Mouse (Mus musculus): ENCODE results near the gene Chaf1a. TPM values are rescaled to one million over a fixed set of nuclear protein-coding genes. Genes with fewer than 3 reads are reported as not detected.
A peak's percentile ranks its signal among the peaks of the same experiment; 100 is the strongest.
"Not testable (repeated sequence)": the region's sequence is repeated elsewhere in the genome, so short reads cannot be mapped to it uniquely, and the experiment has no call there.

The Chaf1a gene
- total RNA-seq, 2 experiments from 2014 or later: 2.1 to 2.3 TPM

DNA sequence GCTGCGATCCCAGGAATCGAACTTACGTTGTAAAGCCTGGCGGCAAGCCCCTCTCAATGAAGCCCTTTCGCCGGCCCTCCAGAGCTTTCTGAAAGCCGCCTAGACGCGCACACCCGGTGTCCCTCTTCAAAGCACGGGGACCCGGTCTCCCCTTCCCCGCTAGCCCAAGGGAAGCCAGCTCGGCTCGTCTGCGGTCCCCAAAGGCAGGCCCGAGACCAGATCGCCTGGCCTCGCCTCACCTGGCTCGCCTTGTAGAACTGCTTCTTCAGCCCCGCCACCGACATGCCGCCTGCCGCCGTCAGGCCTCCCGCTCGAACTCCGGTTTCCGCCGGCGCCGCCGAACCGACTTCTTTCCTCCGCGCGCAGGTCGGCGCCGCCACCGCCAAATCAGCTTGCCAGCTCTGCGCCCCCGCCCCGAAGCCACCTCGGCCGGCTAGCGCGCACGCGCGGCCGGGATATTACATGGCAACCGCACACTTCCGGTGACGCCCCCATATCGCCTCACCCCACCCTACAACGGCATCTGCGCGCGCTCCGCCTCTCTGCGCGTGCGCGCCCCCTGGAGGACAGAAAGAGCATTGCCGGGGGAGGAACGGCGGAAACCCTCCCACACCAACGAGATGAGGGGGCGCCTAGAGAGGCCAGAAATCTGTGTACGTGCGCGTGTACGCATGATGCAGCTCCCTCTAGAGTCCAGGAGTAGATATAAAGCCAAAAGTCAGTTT lies 3.9 kb upstream of the Chaf1a start, which contains the start of gene Sh3gl1:
Sh3gl1 (minus strand) TSS at position 460 of the 725 bp plus-strand sequence.
- peak; percentile 100 for DNase-seq (ENCODE audit: low spot score in 2 of 2)

DNA sequence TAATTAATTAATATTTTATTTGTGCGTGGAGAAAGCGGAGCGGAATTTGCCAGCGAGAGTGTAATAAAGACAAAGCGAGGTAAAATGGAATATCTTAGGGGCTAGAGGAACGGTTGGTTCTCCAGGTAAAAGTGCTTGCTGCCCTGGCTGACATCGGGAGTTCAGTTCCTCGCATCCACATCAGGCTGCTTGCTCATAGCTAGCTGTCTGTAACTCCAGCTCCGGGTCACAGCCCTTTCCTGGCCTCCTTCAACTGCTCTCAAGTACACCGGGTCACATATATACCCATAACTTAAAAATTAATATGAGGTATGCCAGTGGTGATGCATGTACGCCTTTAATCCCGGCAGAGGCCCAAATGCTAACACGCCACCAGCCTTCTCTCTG lies 3.3 kb upstream of the Chaf1a start:
- no peak for DNase-seq (ENCODE audit: low spot score in 2 of 2)

DNA sequence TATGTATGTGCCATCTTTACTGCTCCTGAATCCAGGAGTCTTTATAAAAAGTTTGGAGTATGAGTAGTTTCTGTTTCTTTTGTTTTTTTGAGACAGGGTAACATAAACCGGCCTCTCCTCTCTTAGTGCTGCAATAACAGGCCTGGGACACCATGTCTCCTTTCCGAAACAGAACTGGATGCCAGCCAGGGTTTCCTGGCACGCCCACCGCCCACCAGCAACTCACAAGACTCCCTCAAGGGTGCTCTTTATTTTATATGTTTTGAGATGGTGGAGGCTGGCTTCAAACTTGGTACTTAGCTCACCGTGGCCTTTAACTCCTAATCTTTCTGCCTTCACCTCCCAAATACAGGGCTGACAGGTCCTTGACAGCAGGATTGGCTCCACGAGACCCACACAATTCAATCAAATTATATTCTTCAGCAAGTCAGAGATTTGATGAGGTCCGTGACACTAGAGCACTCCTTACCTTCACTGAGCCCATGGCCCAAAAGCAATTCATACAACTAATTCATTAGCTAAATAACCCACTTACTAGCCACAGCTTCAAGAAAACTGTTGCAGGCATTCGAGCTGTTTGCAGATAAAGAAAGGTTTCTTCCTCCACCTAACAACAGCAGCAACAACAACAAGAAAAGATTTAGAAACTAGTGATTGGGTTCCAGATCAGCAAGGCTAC lies 1.5 kb upstream of the Chaf1a start:
- no peak for DNase-seq (ENCODE audit: low spot score in 2 of 2)

DNA sequence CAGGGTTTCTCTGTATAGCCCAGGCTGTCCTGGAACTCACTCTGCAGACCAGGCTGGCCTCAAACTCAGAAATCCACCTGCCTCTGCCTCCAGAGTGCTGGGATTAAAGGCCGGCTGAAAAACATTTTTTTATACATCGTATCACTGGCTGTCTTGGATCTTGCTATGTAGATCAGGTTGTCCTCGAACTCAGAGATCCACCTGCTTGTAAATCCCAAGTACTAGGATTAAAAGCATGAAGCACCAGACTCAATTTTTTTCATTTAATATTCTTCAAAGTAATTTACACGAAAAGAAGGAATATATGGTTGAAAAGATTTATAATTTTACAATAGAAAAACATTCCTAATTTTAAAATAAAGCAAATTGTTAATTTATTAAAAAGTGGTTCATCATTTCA lies 894 bp upstream of the Chaf1a start:
- DNase-seq (ENCODE audit: low spot score in 2 of 2): no peak

DNA sequence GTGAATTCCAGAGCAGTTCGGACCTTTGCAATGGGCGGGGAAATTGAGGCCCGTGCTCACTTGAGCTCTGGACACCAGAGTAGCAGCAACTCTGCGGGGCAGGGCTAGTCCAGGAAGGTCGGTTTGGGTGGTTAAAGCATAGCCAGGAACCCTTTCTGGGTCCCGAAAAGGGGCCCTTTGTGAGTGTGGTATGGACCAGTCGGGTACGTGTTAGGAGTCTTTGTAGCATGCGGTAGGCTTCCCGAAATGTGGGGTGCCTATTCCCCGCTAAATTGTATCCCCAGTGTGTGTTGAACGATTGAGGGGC lies 571 bp downstream of the Chaf1a start:
- DNase-seq (ENCODE audit: low spot score in 2 of 2): no peak

DNA sequence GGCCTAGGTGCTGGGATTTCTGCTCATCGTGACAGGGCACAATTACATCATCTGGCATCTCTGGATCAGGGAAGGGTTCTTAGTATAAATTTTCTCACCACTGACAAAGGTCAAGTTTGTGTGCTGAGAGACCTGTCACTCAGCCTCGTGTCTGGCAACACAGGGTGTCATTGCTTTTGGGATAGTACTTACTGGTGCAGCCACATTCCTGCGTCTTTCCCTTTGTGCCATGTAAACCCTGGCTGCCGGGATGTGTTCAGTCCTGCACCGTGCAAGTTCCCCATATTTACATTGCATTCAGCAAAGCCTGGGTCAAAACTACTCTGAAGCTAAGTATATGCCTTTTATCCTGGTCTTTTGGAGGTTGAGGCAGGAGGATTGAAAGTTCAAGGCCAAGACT lies 11.1 kb downstream of the Chaf1a start:
- no peak for DNase-seq (ENCODE audit: low spot score in 2 of 2)

DNA sequence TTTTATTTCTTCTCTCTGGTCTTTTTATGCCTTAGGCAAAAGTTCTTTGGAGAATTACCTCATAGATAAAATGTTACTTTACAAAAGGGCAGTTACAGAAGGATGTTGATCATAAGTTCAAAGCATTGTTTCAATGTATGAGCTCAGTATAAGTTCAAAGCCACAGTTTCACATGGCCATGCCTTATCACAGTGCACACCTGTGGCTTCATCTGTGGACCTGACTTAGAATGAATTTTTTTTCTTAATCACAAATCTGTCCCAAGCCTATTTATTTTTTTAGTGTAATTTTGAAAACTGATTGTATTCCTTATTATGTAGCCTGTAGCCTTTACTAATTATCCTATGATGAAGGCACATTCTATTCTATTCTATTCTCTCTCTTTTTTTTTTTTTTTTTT lies 14.7 kb downstream of the Chaf1a start:
- DNase-seq (ENCODE audit: low spot score in 2 of 2): no peak

DNA sequence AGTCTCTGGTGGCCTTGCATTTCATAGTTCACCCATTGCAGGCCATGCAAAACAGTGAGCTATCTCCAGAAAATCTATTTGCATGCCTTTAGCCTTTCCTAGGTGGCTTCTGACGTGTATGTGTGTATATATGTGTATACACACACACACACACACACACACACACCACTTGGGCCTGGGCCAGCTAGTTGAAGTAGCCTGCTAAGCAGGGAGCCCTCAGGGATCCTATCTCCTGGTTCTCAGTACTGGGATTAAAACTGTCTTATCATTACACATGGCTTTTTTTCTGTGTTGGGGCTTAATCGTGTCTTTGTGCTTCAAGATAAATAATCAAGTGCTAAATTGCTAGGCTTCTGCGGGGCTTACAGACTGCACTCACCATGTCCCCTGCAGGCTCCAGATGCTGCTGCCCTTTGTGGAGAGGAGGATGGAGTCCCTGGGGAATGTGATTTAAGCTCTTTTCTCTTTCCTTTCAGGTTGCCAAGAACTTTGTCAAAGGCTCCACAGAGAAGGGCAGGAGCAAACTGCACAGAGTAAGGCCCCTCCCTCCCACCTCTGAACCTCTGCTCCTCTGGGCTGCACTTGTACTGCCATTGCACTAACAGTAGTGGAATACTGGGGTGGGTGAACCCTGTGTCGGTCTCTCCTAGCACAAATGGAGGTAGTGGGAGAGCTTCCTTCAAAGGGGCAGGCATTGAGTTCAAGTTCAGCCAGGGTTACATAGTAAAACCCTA lies 15.9 kb downstream of the Chaf1a start:
- no peak for DNase-seq (ENCODE audit: low spot score in 2 of 2)

DNA sequence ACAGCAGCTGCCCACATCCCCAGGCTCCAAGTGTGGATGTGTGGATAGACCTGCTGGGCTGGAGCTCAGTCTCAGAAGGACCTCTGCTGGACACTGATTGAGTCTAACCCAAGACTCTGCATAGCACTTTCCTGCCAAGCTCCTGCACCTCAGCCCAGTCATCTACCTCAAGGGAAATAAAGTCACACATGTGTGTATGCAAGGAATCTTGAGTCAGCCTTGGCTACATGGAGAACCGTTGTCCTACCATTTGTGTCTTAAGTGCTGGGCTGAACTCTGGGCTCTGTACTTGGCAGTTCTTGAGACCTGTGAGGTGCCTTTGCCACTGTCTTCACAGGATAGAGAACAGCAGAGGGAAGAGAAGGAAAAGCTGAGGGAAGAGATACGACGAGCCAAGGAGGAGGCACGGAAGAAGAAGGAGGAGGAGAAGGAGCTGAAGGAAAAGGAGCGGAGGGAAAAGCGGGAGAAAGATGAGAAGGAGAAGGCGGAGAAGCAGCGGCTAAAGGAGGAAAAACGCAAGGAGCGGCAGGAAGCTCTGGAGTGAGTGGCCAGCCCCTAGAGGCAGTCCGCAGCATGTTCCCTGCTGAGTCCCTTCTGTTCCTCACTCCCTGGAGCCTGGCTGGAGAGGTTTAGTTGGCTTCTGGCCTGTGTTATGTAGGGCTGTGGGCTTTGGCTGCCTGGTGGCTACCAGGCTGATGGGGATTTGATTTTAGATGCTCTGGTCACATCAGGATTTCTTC lies 17.3 kb downstream of the Chaf1a start:
- DNase-seq (ENCODE audit: low spot score in 2 of 2): no peak

DNA sequence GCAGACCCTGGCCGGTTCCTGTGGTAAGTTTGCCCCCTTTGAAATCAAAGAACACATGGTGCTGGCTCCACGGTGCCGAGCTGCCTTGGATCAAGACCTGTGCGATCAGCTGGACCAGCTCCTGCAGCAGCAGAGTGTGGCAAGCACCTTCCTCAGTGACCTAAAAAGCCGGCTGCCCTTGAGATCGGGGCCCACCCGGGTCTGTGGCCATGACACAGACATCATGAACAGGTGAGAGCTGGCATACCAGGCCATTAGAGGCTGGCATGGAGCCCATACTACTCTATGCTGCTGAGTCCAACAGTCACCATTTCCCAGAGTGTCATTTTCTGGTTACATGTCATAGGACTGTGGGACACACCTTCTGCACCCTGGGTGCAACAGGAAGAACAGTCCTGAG lies 21.8 kb downstream of the Chaf1a start:
- DNase-seq (ENCODE audit: low spot score in 2 of 2): no peak

DNA sequence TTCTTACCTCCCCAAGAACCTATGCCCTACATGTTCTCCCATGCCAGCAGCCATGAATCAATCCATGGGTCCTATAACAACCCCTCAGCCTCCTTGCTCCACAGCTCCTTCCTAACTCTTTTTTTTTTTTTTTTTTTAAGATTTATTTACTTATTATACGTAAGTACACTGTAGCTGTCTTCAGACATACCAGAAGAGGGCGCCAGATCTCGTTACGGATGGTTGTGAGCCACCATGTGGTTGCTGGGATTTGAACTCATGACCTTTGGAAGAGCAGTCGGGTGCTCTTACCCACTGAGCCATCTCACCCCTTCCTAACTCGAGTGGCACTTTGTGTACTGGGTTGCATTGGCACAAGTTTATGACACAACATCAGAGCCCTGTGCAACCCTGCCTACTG lies 25.5 kb downstream of the Chaf1a start:
- not testable (repeated sequence) for DNase-seq (ENCODE audit: low spot score in 2 of 2)

DNA sequence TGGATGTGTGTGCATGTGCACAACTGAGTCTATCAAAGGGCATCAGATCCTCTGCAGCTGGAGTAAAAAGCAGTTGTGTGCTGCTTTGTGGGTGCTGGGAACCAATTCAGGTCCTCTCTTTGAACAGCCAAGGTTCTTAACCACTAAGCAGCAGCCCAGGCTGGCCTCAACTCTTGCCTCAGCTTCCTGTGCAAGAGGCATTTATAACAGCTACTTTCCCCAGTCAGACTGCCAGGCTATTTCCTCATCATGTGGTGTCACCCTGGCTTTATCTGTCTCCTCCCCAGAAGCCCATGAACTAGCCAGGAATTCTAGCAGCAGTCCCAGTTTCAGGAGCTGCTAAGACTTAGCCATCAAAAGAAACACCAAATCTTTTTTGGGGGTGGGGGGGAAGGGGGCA lies 26.2 kb downstream of the Chaf1a start:
- DNase-seq (ENCODE audit: low spot score in 2 of 2): no peak

DNA sequence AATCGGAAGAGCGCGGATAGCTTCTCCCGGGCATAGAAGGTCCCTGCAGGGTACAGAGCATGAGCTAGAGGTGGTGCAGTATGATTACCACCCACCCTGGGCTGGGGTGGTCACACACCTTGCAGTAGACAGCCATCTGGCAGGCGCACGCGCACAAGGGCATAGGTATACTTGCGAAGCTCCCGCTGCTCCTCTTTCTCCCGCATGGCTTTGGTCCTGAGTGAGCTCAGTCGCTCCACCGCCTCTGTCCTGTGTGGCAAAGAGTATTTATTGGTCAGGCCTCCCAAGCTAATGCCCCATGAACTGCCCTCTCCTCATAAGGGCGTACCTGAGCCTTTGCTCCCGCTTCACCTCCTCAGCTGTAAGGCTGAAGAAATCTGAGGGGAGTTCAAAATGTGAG lies 28.8 kb downstream of the Chaf1a start:
- no peak for DNase-seq (ENCODE audit: low spot score in 2 of 2)

DNA sequence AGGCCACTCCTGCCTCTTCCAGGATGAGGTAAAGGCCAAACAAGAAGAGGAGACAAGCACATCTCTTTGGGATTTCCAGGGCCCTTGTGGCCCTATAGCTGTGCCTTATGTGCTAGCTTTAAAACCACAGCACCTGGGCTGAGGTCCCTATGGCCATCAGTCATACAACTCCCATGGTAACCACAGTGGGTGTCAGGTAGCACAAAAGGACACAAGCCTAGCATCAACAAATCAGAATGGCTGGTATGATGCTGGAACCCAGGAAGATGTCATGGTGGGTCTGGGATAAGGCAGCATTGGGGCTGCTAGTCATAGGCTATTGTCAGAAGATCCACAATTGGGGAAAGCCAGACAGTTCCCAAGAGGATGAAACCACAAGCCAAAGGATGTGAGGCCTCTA lies 30.9 kb downstream of the Chaf1a start:
- no peak for DNase-seq (ENCODE audit: low spot score in 2 of 2)

DNA sequence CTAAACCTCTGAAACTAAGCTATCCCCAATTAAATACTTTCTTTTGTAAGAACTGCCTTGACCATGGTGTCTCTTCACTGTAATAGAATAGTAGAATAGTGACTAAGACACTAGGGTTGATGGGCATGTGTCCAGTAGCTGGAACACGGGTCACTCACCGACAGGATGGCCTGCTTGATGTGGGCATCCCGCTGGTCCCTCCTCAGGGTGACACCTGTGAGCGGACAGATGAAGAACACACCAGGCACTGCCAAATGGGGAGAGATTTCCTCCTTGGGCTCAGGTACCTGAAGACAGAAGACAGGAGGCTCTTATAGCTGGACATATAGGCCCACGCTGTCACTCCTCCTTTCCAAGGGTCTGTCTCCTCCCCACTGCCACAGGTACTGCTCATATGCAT lies 32.0 kb downstream of the Chaf1a start:
- DNase-seq (ENCODE audit: low spot score in 2 of 2): no peak

DNA sequence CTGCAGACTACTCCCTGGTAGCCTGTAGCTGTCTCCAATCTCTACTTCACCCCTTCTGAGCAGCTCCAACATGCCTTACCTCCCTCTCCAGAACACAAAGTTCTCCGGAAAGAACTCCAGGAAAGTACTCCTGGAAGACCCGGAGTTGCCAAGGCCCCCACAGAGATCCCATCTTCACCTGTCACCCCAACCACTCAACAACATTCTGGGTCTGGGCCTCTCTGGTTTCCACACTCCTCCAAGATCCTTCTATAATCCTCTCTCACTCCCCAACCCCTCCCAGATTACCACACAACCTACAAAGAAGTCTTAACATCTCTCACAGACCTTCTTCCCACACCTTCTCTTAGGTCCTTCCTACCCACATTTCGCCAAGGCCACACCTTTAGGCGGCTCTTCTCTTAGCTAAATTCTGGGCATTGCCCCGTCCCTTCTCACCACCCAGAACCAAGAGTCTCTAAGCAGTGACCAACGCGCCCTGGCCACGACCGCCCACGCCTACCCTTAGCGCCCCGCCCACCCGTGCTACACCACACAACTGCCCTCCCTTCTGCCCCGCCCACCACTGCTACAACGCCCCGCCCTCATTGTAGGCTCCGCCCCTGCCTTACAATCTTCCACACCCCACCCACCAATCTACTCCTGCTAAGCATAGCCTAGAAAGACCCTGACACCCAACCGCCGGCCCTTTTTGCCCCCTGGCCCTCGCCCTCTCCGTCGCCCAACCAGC lies 34.0 kb downstream of the Chaf1a start:
- peak; percentile 85 to 86 for DNase-seq (ENCODE audit: low spot score in 2 of 2)

DNA sequence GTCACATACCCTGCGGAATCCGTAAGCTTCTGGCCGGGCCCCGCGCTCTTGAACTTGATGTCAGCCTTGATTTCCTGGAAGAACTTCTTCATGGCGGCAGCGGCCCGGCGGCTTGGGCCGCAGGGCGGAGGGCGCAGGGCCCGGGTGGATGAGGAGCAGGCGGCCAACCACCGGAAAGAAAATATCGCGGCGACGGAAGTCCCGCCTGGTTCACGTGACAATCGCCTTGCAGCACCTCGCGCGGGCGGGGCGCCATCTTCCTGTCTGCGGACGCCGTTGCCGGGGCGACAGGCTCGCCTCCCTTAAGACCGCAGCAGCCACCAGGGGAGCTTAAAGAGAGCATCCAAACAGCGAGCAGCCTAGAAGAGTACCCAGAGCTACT lies 34.6 kb downstream of the Chaf1a start, which contains the start of gene Ubxn6:
Ubxn6 (minus strand) TSS at position 202 of the 382 bp plus-strand sequence.
- peak; percentile 95 to 97 for DNase-seq (ENCODE audit: low spot score in 2 of 2)

DNA sequence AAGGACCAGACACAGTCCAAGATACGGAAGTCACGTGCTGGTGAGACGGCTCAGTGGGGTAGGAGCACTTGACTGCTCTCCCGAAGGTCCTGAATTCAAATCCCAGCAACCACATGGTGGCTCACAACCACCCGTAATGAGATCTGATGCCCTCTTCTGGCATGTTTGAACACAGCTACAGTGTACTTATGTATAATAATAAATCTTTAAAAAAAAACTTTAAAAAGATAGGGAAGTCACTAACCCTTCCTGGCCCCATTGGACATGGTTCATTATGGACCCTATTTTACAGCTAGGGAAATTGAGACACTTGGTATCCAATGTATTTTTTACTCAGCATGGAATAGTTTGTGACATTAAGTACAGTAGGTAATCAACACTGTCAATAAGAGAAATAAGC lies 37.3 kb downstream of the Chaf1a start:
- DNase-seq (ENCODE audit: low spot score in 2 of 2): no peak

DNA sequence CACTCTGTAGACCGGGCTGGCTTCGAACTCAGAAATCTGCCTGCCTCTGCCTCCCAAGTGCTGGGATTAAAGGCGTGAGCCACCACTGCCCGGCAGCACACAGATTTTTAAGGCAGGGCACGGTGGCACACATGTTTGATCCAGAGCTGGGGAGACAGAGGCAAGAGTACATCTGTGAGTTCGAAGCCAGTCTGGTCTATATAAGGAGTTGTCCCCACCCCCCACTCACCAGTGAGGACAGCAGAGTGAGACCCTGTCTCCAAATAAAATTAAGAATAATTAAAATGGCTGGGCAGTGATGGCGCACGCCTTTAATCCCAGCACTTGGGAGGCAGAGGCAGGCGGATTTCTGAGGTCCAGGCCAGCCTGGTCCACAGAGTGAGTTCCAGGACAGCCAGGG lies 38.1 kb downstream of the Chaf1a start:
- DNase-seq (ENCODE audit: low spot score in 2 of 2): peak in 1 of 2 experiments; percentile 27

DNA sequence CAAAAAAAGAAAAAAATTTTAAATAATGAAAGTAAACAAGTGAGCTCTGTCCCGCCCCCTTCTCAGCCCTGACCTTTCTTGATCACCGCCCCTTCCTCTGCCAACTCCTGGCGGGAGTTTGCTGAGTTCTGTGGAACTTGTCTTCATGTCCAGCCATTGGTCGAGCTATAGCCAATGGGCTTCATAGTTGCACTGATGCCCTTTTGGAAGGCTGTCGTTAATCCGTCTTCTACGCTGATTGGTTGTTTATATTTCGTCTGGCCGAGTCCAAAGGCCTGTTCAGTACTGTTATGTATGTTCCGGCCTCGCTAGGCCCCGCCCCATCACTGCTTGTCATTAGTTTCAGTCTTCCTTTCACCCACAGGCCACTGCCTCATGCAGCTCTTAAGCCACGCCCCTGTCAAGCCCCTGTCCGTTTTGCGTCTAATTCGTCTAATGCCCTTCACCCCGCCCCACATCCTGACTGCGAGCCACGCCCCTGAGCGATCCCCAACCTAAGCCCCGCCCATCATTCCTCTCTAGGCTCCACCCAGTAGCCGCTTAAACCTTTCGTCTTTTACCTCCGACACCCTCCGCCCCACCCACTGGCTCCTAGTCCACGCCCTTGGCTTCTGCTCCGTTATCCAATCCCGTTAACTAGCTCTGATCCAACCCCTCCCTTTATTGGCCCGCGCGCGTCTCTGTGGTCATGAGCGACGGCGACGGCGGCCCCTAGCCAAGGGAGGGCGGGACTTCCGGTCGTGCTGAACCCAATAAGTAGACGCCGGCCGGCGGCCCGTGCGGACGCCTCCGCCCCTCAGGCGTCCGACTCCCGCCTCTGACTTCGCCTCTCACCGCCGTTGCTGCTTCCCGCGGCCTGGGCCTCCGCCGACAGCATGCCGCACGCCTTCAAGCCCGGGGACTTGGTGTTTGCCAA lies 38.9 kb downstream of the Chaf1a start, which contains the start of gene Hdgfl2:
Hdgfl2 (plus strand) TSS at position 755 of the 916 bp plus-strand sequence.
- peak; percentile 96 to 97 for DNase-seq (ENCODE audit: low spot score in 2 of 2)

Measured in adrenal gland, adult 18-20 months (tissue).